Mouse (Mus musculus) erythroblast, embryonic 14.5 days (primary cell): ENCODE measurements around the gene Zfp618.

Source experiments
- GATA1 ChIP-seq: IDR thresholded peaks from 2 replicates; pipeline ENCODE4 v1.6.1; 2012; ENCODE audit warnings: low read length, inconsistent platforms, mixed read lengths
- TAL1 ChIP-seq: IDR thresholded peaks from 3 replicates; pipeline ENCODE4 v1.6.1; 2012; ENCODE audit warnings: low read length, inconsistent platforms, mixed read lengths

DNA sequence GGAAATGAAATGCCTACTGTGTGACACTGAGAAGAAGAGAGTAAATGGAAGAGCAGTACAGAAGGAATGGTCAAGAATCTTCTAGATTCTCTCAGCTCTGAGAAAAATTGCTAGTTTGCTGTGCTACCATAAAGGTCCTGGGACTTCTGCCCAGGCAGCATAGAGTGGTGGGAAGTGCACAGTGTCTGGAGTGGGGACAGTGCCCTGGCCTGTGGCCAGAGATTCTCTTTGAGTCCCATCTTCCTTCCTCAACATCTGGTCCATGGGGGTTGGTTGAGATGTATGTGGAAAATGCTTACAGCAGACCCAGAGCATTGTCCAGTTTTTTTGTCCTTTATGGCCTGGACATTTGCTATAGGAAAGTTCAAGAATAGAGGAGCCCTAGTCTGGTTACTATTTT, 62.1 kb downstream of the Zfp618 start:
- TF ChIP-seq GATA1 = no peak
- TF ChIP-seq TAL1 = no peak
